Mouse (Mus musculus) MEL (cell line): ENCODE results near the gene Fgf23.

Source experiments
- CHD2 ChIP-seq: IDR thresholded peaks from 2 replicates; pipeline ENCODE4 v1.6.1; 2011; ENCODE audit warnings: low read length, improper control_type of control experiment
- CTCF ChIP-seq, 3 experiments: IDR thresholded peaks in 2 of 3; conservative IDR thresholded peaks in 1 of 3; 2 replicates each; pipeline ENCODE4 v1.5.1; 2011 to 2012; ENCODE audit warnings: low read length in 3 of 3, low read depth in 2 of 3, mild to moderate bottlenecking in 2 of 3, improper control_type of control experiment in 1 of 3, inconsistent platforms in 1 of 3, mixed read lengths in 1 of 3, moderate library complexity in 1 of 3; ENCODE audit not compliant: control insufficient read depth in 1 of 3, insufficient read depth in 1 of 3, poor library complexity in 1 of 3, severe bottlenecking in 1 of 3
- EP300 ChIP-seq, 2 experiments: IDR thresholded peaks; 2 replicates each; pipeline ENCODE4 v1.6.1; 2011; ENCODE audit warnings: improper control_type of control experiment in 2 of 2, low read length in 2 of 2, low read depth in 1 of 2, mild to moderate bottlenecking in 1 of 2
- NRF1 ChIP-seq: IDR thresholded peaks from 2 replicates; pipeline ENCODE4 v1.6.1; 2014; ENCODE audit warnings: low read depth, mild to moderate bottlenecking, inconsistent platforms, low read length, improper control_type of control experiment, moderate library complexity; ENCODE audit not compliant: poor library complexity, insufficient read depth, severe bottlenecking
- POLR2A ChIP-seq, 2 experiments: IDR thresholded peaks; 2 replicates each; pipeline ENCODE4 v1.6.1; 2011 to 2012; ENCODE audit warnings: low read length in 2 of 2, mild to moderate bottlenecking in 2 of 2, control low read depth in 1 of 2, improper control_type of control experiment in 1 of 2, low read depth in 1 of 2, moderate library complexity in 1 of 2; ENCODE audit not compliant: control insufficient read depth in 1 of 2, insufficient read depth in 1 of 2, poor library complexity in 1 of 2
- POLR2AphosphoS5 ChIP-seq: IDR thresholded peaks from 2 replicates; pipeline ENCODE4 v1.6.1; 2012; ENCODE audit warnings: low read depth, borderline replicate concordance, mild to moderate bottlenecking, inconsistent platforms, low read length, moderate library complexity, mixed read lengths
- SIN3A ChIP-seq: IDR thresholded peaks from 2 replicates; pipeline ENCODE4 v1.6.1; 2012; ENCODE audit warnings: low read length, improper control_type of control experiment, inconsistent platforms
- TBP ChIP-seq: IDR thresholded peaks from 2 replicates; pipeline ENCODE4 v1.8.0; 2011; ENCODE audit warnings: low read depth, low read length, improper control_type of control experiment
- UBTF ChIP-seq: IDR thresholded peaks from 2 replicates; pipeline ENCODE4 v1.6.1; 2012; ENCODE audit warnings: low read depth, mild to moderate bottlenecking, inconsistent platforms, low read length, improper control_type of control experiment, moderate library complexity, borderline replicate concordance; ENCODE audit not compliant: insufficient read depth
- USF1 ChIP-seq: IDR thresholded peaks from 2 replicates; pipeline ENCODE4 v1.6.1; 2014; ENCODE audit warnings: low read depth, mild to moderate bottlenecking, inconsistent platforms, low read length, improper control_type of control experiment, moderate library complexity

GRCm38 (mm10) chr6:127114753-127115456 lies 42.2 kb downstream of the Fgf23 start:
- TF ChIP-seq USF1 (no peak), POLR2A (IDR thresholded peaks at IDR 0.05; ENCODE audit: control insufficient read depth in 1 of 2, insufficient read depth in 1 of 2, low read depth in 1 of 2, low read length in 2 of 2, poor library complexity in 1 of 2) (no peak), SIN3A (no peak), NRF1 (no peak), TBP (no peak), POLR2AphosphoS5 (no peak), CHD2 (no peak), UBTF (no peak), EP300 (IDR thresholded peaks at IDR 0.05; ENCODE audit: low read depth in 1 of 2, low read length in 2 of 2) (no peak), CTCF (IDR thresholded peaks at IDR 0.05 in 2 of 3, conservative IDR thresholded peaks at IDR 0.05 in 1 of 3; ENCODE audit: control insufficient read depth in 1 of 3, insufficient read depth in 1 of 3, low read depth in 2 of 3, low read length in 3 of 3, poor library complexity in 1 of 3, severe bottlenecking in 1 of 3) (no peak)
